Mouse (Mus musculus) myocyte (in vitro differentiated cells): ENCODE results near the gene Prkag1. TPM values are rescaled to one million over a fixed set of nuclear protein-coding genes. Genes with fewer than 3 reads are reported as not detected.

Source experiments
- H3K27me3 ChIP-seq: one replicate; pipeline ENCODE4 v1.6.1; 2011; ENCODE audit not compliant: control insufficient read depth, insufficient read depth, insufficient read length
- H3K36me3 ChIP-seq: one replicate; pipeline ENCODE4 v1.6.1; 2011; ENCODE audit not compliant: control insufficient read depth, insufficient read depth
- H3K4me2 ChIP-seq: one replicate; pipeline ENCODE4 v1.6.1; 2011; ENCODE audit warnings: low read depth, control low read depth
- H3K4me3 ChIP-seq: one replicate; pipeline ENCODE4 v1.5.1; 2011; ENCODE audit warnings: mild to moderate bottlenecking, control low read depth, moderate library complexity
- H3K79me2 ChIP-seq: one replicate; pipeline ENCODE4 v1.6.1; 2011; ENCODE audit not compliant: control insufficient read depth, insufficient read depth
- H3ac ChIP-seq: one replicate; pipeline ENCODE4 v1.6.1; 2011; ENCODE audit not compliant: control insufficient read depth, insufficient read length
- CEBPB ChIP-seq: IDR thresholded peaks from 2 replicates; pipeline ENCODE4 v1.6.1; 2011; ENCODE audit warnings: mild to moderate bottlenecking, moderate library complexity; ENCODE audit not compliant: poor library complexity, insufficient read depth, severe bottlenecking
- E2F4 ChIP-seq: IDR thresholded peaks from one replicate; pipeline ENCODE4 v1.6.1; 2011; ENCODE audit warnings: mild to moderate bottlenecking, control low read depth, moderate library complexity; ENCODE audit not compliant: insufficient read depth
- MAX ChIP-seq: IDR thresholded peaks from one replicate; pipeline ENCODE4 v1.6.1; 2011; ENCODE audit warnings: low read depth, mild to moderate bottlenecking, control low read depth
- MYOD1 ChIP-seq, 3 experiments: IDR thresholded peaks; one replicate each; pipeline ENCODE4 v1.6.1; 2011; ENCODE audit warnings: control low read depth in 2 of 3, low read depth in 2 of 3, mild to moderate bottlenecking in 2 of 3, moderate library complexity in 1 of 3; ENCODE audit not compliant: insufficient read length in 2 of 3, control insufficient read depth in 1 of 3
- MYOG ChIP-seq, 3 experiments: IDR thresholded peaks; one replicate each; pipeline ENCODE4 v1.6.1; 2011; ENCODE audit warnings: control low read depth in 2 of 3, low read depth in 2 of 3, mild to moderate bottlenecking in 2 of 3; ENCODE audit not compliant: insufficient read length in 2 of 3, control insufficient read depth in 1 of 3, insufficient read depth in 1 of 3
- POLR2A ChIP-seq: IDR thresholded peaks from one replicate; pipeline ENCODE4 v1.6.1; 2011; ENCODE audit warnings: low read depth, mild to moderate bottlenecking, control low read depth, moderate library complexity; ENCODE audit not compliant: insufficient read length
- POLR2AphosphoS2 ChIP-seq: IDR thresholded peaks from one replicate; pipeline ENCODE4 v1.6.1; 2011; ENCODE audit warnings: low read depth, control low read depth; ENCODE audit not compliant: insufficient read length
- REST ChIP-seq: IDR thresholded peaks from one replicate; pipeline ENCODE4 v1.6.1; 2011; ENCODE audit warnings: mild to moderate bottlenecking, control low read depth, moderate library complexity; ENCODE audit not compliant: insufficient read depth, insufficient read length
- SRF ChIP-seq: IDR thresholded peaks from one replicate; pipeline ENCODE4 v1.6.1; 2011; ENCODE audit warnings: low read depth; ENCODE audit not compliant: control insufficient read depth, insufficient read length
- TCF12 ChIP-seq: IDR thresholded peaks from one replicate; pipeline ENCODE4 v1.6.1; 2011; ENCODE audit warnings: mild to moderate bottlenecking, control low read depth; ENCODE audit not compliant: poor library complexity, insufficient read depth, severe bottlenecking
- TCF3 ChIP-seq: IDR thresholded peaks from one replicate; pipeline ENCODE4 v1.6.1; 2011; ENCODE audit warnings: low read depth, control low read depth; ENCODE audit not compliant: insufficient read length
- USF1 ChIP-seq: IDR thresholded peaks from one replicate; pipeline ENCODE4 v1.6.1; 2011; ENCODE audit warnings: low read depth, mild to moderate bottlenecking, control low read depth, moderate library complexity
- polyA plus RNA-seq: library from polyadenylated mRNA; unstranded; fragments of >200 nt; fragmentation: generic; extraction: Trizol; gene quantifications from one replicate; pipeline ENCODE4 v1.2.1, GENCODE M21; 2012; ENCODE audit warnings: missing spikeins

Prkag1 gene
- polyA plus RNA-seq, 1 experiment, result 99.7 TPM

DNA sequence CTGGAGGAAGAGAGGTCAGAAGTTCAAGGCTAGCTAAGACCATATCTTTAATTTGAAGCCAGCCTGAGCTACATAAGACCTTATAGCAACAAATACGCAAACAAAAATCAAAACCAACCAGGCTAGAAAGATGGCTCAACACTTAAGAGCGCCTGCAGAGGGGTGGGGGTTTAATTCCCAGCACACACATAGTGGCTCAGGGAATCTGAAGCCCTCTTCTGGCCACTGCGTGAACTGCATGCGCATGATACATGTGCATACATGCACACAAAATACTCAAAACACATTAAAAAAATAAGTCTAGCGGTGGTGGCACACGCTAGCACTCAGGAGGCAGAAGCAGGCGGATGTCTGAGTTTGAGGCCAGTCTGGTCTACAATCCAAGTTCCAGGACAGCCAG, 45.6 kb downstream of the Prkag1 start:
- peaks cover 21% of the 10 kb centered on the region for H3K27me3 ChIP-seq
- no peak for TF ChIP-seq TCF12
- TF ChIP-seq CEBPB, result no peak
- TF ChIP-seq MYOG (IDR thresholded peaks at IDR 0.05; ENCODE audit: control insufficient read depth in 1 of 3, insufficient read depth in 1 of 3, insufficient read length in 2 of 3, low read depth in 2 of 3), result no peak
- no peak for TF ChIP-seq POLR2AphosphoS2
- TF ChIP-seq USF1, result no peak
- TF ChIP-seq TCF3, result no peak
- no peak for TF ChIP-seq MYOD1 (IDR thresholded peaks at IDR 0.05; ENCODE audit: control insufficient read depth in 1 of 3, insufficient read length in 2 of 3, low read depth in 2 of 3)
- no peak for TF ChIP-seq REST

DNA sequence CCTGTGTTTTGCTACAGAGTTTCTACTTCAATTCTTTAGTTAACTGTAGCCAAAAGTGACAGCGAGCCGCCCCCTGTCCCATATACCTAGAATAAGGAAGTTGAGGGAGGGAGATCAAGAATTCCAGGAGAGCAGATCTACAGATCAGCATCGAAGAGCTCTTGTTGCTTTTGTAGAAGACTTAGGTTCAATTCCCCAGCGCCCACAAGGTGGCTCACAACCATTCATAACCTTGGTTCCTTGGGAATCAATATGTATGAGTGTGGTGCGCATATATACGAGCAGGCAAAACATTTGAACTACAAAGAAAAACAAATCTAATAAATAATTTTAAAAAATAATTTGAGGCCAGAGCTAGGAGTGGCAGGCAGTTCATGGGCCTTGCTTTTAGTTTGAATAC, 50.2 kb downstream of the Prkag1 start:
- Histone ChIP-seq H3K27me3 (no peaks in the 10 kb centered on the region), H3K4me3 (no peak overlapping the region), H3ac (no peak overlapping the region), H3K4me2 (peak overlapping the region; percentile 93), H3K79me2 (no peaks in the 10 kb centered on the region), H3K36me3 (no peaks in the 10 kb centered on the region)
- TF ChIP-seq MYOG (IDR thresholded peaks at IDR 0.05; ENCODE audit: control insufficient read depth in 1 of 3, insufficient read depth in 1 of 3, insufficient read length in 2 of 3, low read depth in 2 of 3) (no peak), TCF12 (no peak), TCF3 (no peak), E2F4 (no peak), POLR2AphosphoS2 (no peak), POLR2A (no peak), MYOD1 (IDR thresholded peaks at IDR 0.05; ENCODE audit: control insufficient read depth in 1 of 3, insufficient read length in 2 of 3, low read depth in 2 of 3) (no peak), USF1 (no peak), SRF (no peak), REST (no peak), MAX (no peak), CEBPB (no peak)

More for the DNA sequence above, 45.6 kb downstream of the Prkag1 start:
- Histone ChIP-seq H3K79me2 (no peaks in the 10 kb centered on the region), H3ac (no peak overlapping the region), H3K36me3 (no peaks in the 10 kb centered on the region), H3K4me2 (no peak overlapping the region), H3K4me3 (no peak overlapping the region)

DNA sequence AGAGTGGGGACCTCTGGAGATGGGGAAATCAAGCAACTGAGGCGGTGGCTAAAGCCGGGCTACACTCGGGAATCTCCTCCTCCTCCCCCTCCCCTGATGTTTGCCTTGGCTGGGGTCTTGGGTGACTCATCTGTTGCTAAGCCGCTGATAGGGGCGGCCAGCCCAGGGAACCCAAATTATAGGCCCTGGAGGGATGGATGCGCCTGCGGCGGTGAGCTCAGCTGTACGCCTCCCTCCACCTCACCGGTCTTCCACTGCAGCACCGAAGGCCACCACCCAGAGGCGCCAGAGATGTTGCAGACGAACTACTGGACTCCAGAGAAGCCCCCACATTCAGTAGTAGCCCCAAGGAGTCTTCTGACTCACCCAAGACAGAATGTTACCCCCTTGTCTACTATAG, 50.7 kb downstream of the Prkag1 start:
- no peaks in the 10 kb centered on the region for H3K36me3 ChIP-seq
- H3K4me2 ChIP-seq, result peak overlapping the region; percentile 93
- H3K79me2 ChIP-seq, result no peaks in the 10 kb centered on the region
- no peak for TF ChIP-seq MYOG (IDR thresholded peaks at IDR 0.05; ENCODE audit: control insufficient read depth in 1 of 3, insufficient read depth in 1 of 3, insufficient read length in 2 of 3, low read depth in 2 of 3)
- no peak for TF ChIP-seq TCF3
- TF ChIP-seq POLR2AphosphoS2, result no peak
- no peak for TF ChIP-seq SRF
- no peak for TF ChIP-seq E2F4
- no peak for TF ChIP-seq MAX
- no peak for TF ChIP-seq TCF12
- no peak for TF ChIP-seq MYOD1 (IDR thresholded peaks at IDR 0.05; ENCODE audit: control insufficient read depth in 1 of 3, insufficient read length in 2 of 3, low read depth in 2 of 3)
- no peak for TF ChIP-seq POLR2A
- TF ChIP-seq REST, result no peak
- TF ChIP-seq USF1, result no peak
- no peak for TF ChIP-seq CEBPB
- H3ac ChIP-seq, result no peak overlapping the region
- H3K4me3 ChIP-seq, result peak overlapping the region; percentile 2
- no peaks in the 10 kb centered on the region for H3K27me3 ChIP-seq

DNA sequence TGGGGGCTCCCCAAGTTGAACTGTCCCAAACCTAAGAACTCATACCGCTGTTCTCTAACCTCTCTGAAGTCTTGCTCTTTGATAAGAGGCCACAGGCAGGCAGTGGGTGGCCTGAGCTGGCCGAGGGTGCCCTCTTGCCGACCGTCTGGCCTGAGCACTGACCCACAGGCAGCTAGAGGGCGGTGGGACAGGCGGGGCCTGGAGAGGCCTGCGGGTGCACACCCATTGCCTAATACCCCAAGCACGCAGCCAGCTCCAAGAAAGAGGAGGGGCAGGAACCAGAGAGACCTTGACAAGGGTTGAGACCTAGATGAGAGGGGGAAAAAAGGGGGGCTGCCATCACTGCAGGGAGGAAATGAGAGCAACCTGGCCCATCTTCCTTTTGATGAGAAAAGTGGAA, 51.2 kb downstream of the Prkag1 start:
- Histone ChIP-seq H3K27me3 (no peaks in the 10 kb centered on the region), H3ac (no peak overlapping the region), H3K4me2 (peak overlapping the region; percentile 93), H3K79me2 (no peaks in the 10 kb centered on the region), H3K4me3 (peak overlapping the region; percentile 2), H3K36me3 (no peaks in the 10 kb centered on the region)
- TF ChIP-seq CEBPB (peak; percentile 82; the same call in 1 of the 2 replicates), MYOD1 (IDR thresholded peaks at IDR 0.05; ENCODE audit: control insufficient read depth in 1 of 3, insufficient read length in 2 of 3, low read depth in 2 of 3) (peak in 1 of 3 experiments; percentile 66), SRF (no peak), TCF3 (no peak), POLR2AphosphoS2 (no peak), MYOG (IDR thresholded peaks at IDR 0.05; ENCODE audit: control insufficient read depth in 1 of 3, insufficient read depth in 1 of 3, insufficient read length in 2 of 3, low read depth in 2 of 3) (peak in 2 of 3 experiments; percentile 37 to 81), TCF12 (no peak), POLR2A (peak; percentile 71)

DNA sequence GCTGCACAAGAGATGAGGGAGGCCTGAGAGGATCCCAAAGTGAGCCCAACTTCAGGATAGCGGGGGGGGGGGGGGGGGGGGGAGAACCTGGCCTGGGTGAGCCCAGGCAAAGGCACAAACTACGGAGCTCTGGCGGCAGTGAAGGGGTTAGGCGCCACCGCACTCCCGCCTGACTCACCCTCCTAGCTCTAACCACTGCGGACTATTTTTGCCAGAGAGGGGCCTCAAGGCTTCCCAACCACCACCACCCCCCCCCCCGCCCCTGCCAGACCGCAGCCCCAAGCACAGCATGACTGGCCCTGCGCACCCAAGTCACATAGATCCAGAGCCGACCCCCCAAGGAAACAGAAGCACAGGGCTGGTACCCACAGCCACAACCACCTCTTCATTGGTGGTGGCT, 52.5 kb downstream of the Prkag1 start:
- TF ChIP-seq POLR2AphosphoS2, result no peak
- TF ChIP-seq E2F4, result no peak
- TF ChIP-seq REST, result no peak
- no peak for TF ChIP-seq USF1
- no peak for TF ChIP-seq MYOG (IDR thresholded peaks at IDR 0.05; ENCODE audit: control insufficient read depth in 1 of 3, insufficient read depth in 1 of 3, insufficient read length in 2 of 3, low read depth in 2 of 3)
- no peak for TF ChIP-seq TCF3
- no peak for TF ChIP-seq POLR2A
- TF ChIP-seq SRF, result no peak
- no peak for TF ChIP-seq MAX
- TF ChIP-seq TCF12, result no peak
- no peak for TF ChIP-seq CEBPB
- no peak for TF ChIP-seq MYOD1 (IDR thresholded peaks at IDR 0.05; ENCODE audit: control insufficient read depth in 1 of 3, insufficient read length in 2 of 3, low read depth in 2 of 3)
- H3K4me3 ChIP-seq, result peak overlapping the region; percentile 33
- peak overlapping the region; percentile 93 for H3K4me2 ChIP-seq
- H3K27me3 ChIP-seq, result no peaks in the 10 kb centered on the region
- no peaks in the 10 kb centered on the region for H3K36me3 ChIP-seq
- no peak overlapping the region for H3ac ChIP-seq
- H3K79me2 ChIP-seq, result no peaks in the 10 kb centered on the region
